Mouse (Mus musculus): Measurements from ENCODE around the gene Dhh. TPM values are rescaled to one million over a fixed set of nuclear protein-coding genes. Genes with fewer than 3 reads are reported as not detected.

Gene Dhh
- polyA plus RNA-seq, 1 experiment from 2014 or later = 0.44 TPM

DNA sequence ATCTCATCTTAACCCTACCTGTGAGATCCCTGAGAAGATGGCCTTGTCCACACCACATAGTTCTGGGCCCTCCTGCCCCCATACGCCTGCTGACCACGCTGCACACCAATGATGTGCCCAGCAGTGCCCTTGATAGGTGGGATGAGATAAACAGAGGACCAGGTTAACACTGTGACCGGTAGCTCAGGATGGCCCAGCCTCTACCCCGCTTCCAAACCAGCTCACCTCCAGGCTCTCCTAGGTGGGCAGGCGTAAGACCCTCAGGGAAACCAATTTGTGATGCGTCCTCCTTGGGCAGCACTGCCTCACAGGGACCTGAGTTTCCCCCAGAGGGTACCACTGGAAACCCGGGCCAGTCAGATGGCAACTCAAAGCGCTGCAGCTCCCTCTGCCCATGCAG is 32.6 kb downstream of the Dhh start:
- DNase-seq (ENCODE audit: low spot score) (no peak), ATAC-seq (ENCODE audit: insufficient read depth, low FRiP score, low TSS enrichment) (no peak)
- Histone ChIP-seq H3K36me3 (ENCODE audit: control insufficient read depth, insufficient read depth, low read length) (peaks cover 46% of the 10 kb centered on the region), H3K4me3 (ENCODE audit: low read depth, low read length) (no peak overlapping the region), H3K27me3 (ENCODE audit: control insufficient read depth, insufficient read depth, low read length) (no peaks in the 10 kb centered on the region), H3K9ac (ENCODE audit: low read length) (no peak overlapping the region), H3K4me1 (ENCODE audit: control insufficient read depth, insufficient read depth, low read length) (peaks cover 20% of the 10 kb centered on the region), H3K9me3 (ENCODE audit: control insufficient read depth, low read length) (no peaks in the 10 kb centered on the region), H3K4me2 (ENCODE audit: low read depth) (no peak overlapping the region), H3K27ac (ENCODE audit: low read depth, low read length) (no peak overlapping the region)
- 98% methylated on average over 8 of the region's 8 CpGs for WGBS

DNA sequence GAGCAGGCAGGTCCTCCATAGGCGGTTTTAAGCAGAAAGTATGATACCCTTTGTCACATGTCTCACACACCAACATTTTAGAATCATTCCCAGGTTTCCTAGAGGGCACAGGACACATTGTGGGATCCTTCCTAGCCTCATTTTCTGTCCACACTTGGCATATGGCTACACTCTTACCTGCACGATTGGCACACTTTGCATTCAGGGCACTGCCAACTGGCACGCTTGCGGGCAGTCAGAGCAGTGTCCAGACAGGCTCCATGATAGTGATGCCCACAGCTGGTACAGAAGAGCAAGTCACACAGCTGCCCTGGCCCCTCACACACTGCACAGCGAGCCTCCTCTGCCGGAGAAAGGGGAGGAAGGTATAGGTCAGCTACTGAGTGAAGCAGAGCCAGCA is 33.4 kb downstream of the Dhh start:
- 95% methylated on average over 6 of the region's 6 CpGs for WGBS
- Histone ChIP-seq H3K9me3 (ENCODE audit: control insufficient read depth, low read length) (no peaks in the 10 kb centered on the region), H3K9ac (ENCODE audit: low read length) (no peak overlapping the region), H3K4me1 (ENCODE audit: control insufficient read depth, insufficient read depth, low read length) (peaks cover 19% of the 10 kb centered on the region), H3K4me2 (ENCODE audit: low read depth) (no peak overlapping the region), H3K27ac (ENCODE audit: low read depth, low read length) (no peak overlapping the region), H3K27me3 (ENCODE audit: control insufficient read depth, insufficient read depth, low read length) (no peaks in the 10 kb centered on the region), H3K36me3 (ENCODE audit: control insufficient read depth, insufficient read depth, low read length) (peaks cover 51% of the 10 kb centered on the region), H3K4me3 (ENCODE audit: low read depth, low read length) (no peak overlapping the region)
- DNase-seq (ENCODE audit: low spot score) = no peak
- ATAC-seq (ENCODE audit: insufficient read depth, low FRiP score, low TSS enrichment) = no peak

DNA sequence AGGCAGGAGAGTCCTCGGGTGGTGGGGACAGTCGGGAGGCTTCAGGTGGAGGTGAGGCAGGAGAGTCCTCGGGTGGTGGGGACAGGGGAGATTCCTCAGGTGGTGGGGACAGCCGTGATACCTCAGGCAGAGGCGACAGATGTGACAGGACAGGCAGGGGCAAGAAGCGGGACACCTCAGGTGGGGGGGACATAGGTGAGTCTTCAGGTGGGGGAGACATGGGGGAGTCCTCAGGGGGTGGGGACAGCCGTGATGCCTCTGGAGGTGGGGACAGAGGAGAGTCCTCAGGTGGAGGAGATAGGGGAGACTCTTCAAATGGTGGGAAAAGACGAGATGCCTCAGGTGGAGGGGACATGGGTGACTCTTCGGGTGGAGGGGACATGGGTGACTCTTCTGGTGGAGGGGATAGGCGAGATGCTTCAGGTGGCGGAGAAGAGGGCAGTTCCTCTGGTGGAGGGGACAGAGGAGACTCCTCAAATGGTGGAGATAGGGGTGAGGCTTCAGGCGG is 34.8 kb downstream of the Dhh start:
- ATAC-seq (ENCODE audit: insufficient read depth, low FRiP score, low TSS enrichment) (no peak), DNase-seq (ENCODE audit: low spot score) (no peak)
- Histone ChIP-seq H3K9me3 (ENCODE audit: control insufficient read depth, low read length) (no peaks in the 10 kb centered on the region), H3K4me2 (ENCODE audit: low read depth) (no peak overlapping the region), H3K9ac (ENCODE audit: low read length) (no peak overlapping the region), H3K4me1 (ENCODE audit: control insufficient read depth, insufficient read depth, low read length) (peaks cover 5% of the 10 kb centered on the region), H3K4me3 (ENCODE audit: low read depth, low read length) (no peak overlapping the region), H3K27me3 (ENCODE audit: control insufficient read depth, insufficient read depth, low read length) (no peaks in the 10 kb centered on the region), H3K36me3 (ENCODE audit: control insufficient read depth, insufficient read depth, low read length) (peaks cover 60% of the 10 kb centered on the region), H3K27ac (ENCODE audit: low read depth, low read length) (no peak overlapping the region)
- WGBS = 92% methylated on average over 12 of the region's 12 CpGs

- H3K27me3 ChIP-seq (ENCODE audit: control insufficient read depth, insufficient read depth, low read length) = no peaks in the 10 kb centered on the region
- ATAC-seq (ENCODE audit: insufficient read depth, low FRiP score, low TSS enrichment) = no peak
- H3K9me3 ChIP-seq (ENCODE audit: control insufficient read depth, low read length) = no peaks in the 10 kb centered on the region
- H3K4me2 ChIP-seq (ENCODE audit: low read depth) = no peak overlapping the region
- no peak overlapping the region for H3K27ac ChIP-seq (ENCODE audit: low read depth, low read length)
- no peaks in the 10 kb centered on the region for H3K4me1 ChIP-seq (ENCODE audit: control insufficient read depth, insufficient read depth, low read length)
- no peak overlapping the region for H3K9ac ChIP-seq (ENCODE audit: low read length)
- WGBS = 88% methylated on average over 20 of the region's 21 CpGs
- no peak overlapping the region for H3K4me3 ChIP-seq (ENCODE audit: low read depth, low read length)
- H3K36me3 ChIP-seq (ENCODE audit: control insufficient read depth, insufficient read depth, low read length) = peaks cover 75% of the 10 kb centered on the region
- DNase-seq (ENCODE audit: low spot score) = no peak
These were observed 36.5 kb downstream of the Dhh start for GRCm38 (mm10) chr15:98861701-98862410.

GRCm38 (mm10) chr15:98860921-98861320 is 37.4 kb downstream of the Dhh start:
- Histone ChIP-seq H3K9me3 (ENCODE audit: control insufficient read depth, low read length) (no peaks in the 10 kb centered on the region), H3K9ac (ENCODE audit: low read length) (no peak overlapping the region), H3K27me3 (ENCODE audit: control insufficient read depth, insufficient read depth, low read length) (no peaks in the 10 kb centered on the region), H3K27ac (ENCODE audit: low read depth, low read length) (no peak overlapping the region), H3K4me1 (ENCODE audit: control insufficient read depth, insufficient read depth, low read length) (no peaks in the 10 kb centered on the region), H3K4me2 (ENCODE audit: low read depth) (no peak overlapping the region), H3K36me3 (ENCODE audit: control insufficient read depth, insufficient read depth, low read length) (peaks cover 78% of the 10 kb centered on the region), H3K4me3 (ENCODE audit: low read depth, low read length) (no peak overlapping the region)
- DNase-seq (ENCODE audit: low spot score) (no peak), ATAC-seq (ENCODE audit: insufficient read depth, low FRiP score, low TSS enrichment) (no peak)
- WGBS = 93% methylated on average over 18 of the region's 18 CpGs

DNA sequence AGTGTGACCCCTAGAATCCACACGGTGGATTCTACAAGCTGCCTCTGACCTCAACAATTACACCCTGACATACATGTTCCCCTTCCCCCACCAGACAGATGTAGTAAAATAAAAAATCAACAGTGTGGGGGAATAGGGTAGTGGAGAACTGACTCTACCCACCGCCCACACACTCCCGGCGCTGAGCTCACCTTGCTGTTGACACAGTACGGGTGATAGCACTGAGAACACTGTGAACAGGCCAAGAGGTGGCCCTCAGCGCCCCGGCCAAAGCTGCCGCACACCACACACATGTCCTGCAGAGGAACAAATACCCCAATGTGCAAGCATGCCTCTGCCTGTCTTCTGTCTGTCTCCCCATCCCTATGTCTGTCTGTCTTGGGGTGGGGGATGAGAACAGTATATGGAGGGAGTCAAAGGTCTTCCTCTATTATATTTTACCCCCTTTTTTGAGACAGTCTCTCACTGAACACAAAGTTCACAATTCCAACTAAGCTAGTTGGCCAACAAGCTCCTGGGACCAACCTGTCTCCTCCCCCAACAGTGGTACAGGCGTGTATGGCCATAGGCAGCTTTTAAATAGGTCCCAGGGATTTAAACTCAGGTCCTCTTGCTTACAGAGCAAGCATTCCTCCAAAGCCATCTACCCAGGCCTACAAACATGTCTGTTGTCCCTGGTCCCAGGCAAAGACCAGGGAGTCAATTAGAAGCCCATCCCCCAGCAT is 38.9 kb downstream of the Dhh start:
- H3K9me3 ChIP-seq (ENCODE audit: control insufficient read depth, low read length) = no peaks in the 10 kb centered on the region
- H3K27ac ChIP-seq (ENCODE audit: low read depth, low read length) = no peak overlapping the region
- ATAC-seq (ENCODE audit: insufficient read depth, low FRiP score, low TSS enrichment) (no peak), DNase-seq (ENCODE audit: low spot score) (no peak)
- H3K4me1 ChIP-seq (ENCODE audit: control insufficient read depth, insufficient read depth, low read length) = no peaks in the 10 kb centered on the region
- no peaks in the 10 kb centered on the region for H3K27me3 ChIP-seq (ENCODE audit: control insufficient read depth, insufficient read depth, low read length)
- H3K4me3 ChIP-seq (ENCODE audit: low read depth, low read length) = no peak overlapping the region
- H3K4me2 ChIP-seq (ENCODE audit: low read depth) = no peak overlapping the region
- 84% methylated on average over 9 of the region's 9 CpGs for WGBS
- H3K9ac ChIP-seq (ENCODE audit: low read length) = no peak overlapping the region
- H3K36me3 ChIP-seq (ENCODE audit: control insufficient read depth, insufficient read depth, low read length) = peaks cover 77% of the 10 kb centered on the region

GRCm38 (mm10) chr15:98854214-98854613 is 44.1 kb downstream of the Dhh start:
- Histone ChIP-seq H3K4me1 (ENCODE audit: control insufficient read depth, insufficient read depth, low read length) (no peaks in the 10 kb centered on the region), H3K36me3 (ENCODE audit: control insufficient read depth, insufficient read depth, low read length) (peaks cover 69% of the 10 kb centered on the region), H3K4me2 (ENCODE audit: low read depth) (no peak overlapping the region), H3K4me3 (ENCODE audit: low read depth, low read length) (no peak overlapping the region), H3K27ac (ENCODE audit: low read depth, low read length) (no peak overlapping the region), H3K9ac (ENCODE audit: low read length) (no peak overlapping the region), H3K27me3 (ENCODE audit: control insufficient read depth, insufficient read depth, low read length) (no peaks in the 10 kb centered on the region), H3K9me3 (ENCODE audit: control insufficient read depth, low read length) (no peaks in the 10 kb centered on the region)
- no peak for ATAC-seq (ENCODE audit: insufficient read depth, low FRiP score, low TSS enrichment)
- no peak for DNase-seq (ENCODE audit: low spot score)
- WGBS = 95% methylated on average over 16 of the region's 16 CpGs

DNA sequence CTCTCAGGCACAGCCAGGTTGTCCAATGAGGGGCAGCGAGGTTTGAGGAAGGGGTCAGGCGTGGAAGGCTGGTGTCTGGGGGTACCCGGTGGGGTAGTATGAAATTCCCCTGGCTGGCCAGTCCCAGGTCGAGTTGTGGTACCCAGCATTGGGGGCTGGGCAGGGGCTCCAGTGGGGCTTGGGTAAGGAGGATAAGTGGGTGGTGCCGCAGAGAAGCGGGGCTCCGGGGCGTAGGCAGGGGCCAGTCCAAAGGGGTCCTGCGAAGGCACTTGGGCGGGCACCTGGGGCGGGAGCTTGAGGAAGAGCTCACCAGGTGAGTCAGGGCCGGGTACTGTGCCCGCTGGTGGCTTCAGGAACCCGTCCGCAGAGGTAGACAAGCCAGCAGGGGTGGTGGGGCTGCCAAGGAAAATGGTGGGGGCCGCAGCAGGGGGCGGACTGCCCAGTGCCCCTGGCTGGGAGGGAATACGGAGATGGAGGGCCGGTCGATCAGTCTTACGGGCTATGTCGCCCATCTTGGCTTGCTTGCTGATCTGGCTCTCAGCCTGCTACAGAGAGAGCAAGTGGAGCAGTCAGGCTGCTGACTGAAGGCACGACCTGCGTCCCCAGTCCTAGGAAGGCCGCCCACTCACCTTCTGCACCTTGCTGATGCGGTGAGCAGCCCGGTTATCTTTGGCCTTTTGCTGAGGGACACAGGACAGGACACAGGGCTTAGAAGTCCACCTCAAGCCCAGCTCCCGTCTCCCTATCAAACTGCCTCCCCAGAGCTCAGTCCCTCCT is 45.0 kb downstream of the Dhh start:
- ATAC-seq (ENCODE audit: insufficient read depth, low FRiP score, low TSS enrichment) = no peak
- no peaks in the 10 kb centered on the region for H3K9me3 ChIP-seq (ENCODE audit: control insufficient read depth, low read length)
- 96% methylated on average over 27 of the region's 28 CpGs for WGBS

More for the DNA sequence above, 45.0 kb downstream of the Dhh start:
- no peak for DNase-seq (ENCODE audit: low spot score)
- Histone ChIP-seq H3K4me3 (ENCODE audit: low read depth, low read length) (no peak overlapping the region), H3K27ac (ENCODE audit: low read depth, low read length) (no peak overlapping the region), H3K36me3 (ENCODE audit: control insufficient read depth, insufficient read depth, low read length) (peaks cover 72% of the 10 kb centered on the region), H3K4me2 (ENCODE audit: low read depth) (no peak overlapping the region), H3K9ac (ENCODE audit: low read length) (no peak overlapping the region), H3K4me1 (ENCODE audit: control insufficient read depth, insufficient read depth, low read length) (no peaks in the 10 kb centered on the region), H3K27me3 (ENCODE audit: control insufficient read depth, insufficient read depth, low read length) (no peaks in the 10 kb centered on the region)

All from neural tube, embryonic 11.5 days (tissue).